14 mouse cellular contexts compared by ENCODE assay signal in genomic region chr17:12212341-12212740, GRCm38 (mm10).
DNase-seq lines count a peak whose midpoint lies in the region; ATAC-seq and TF ChIP-seq lines count a peak whose summit lies in the region.
"Had no signal": no experiment of that assay in that cellular context is flagged by ENCODE, and none has a peak within 500 bp of the region (broad histone marks: within the 10 kb centered on the region; RNA-seq: fewer than 3 reads in every experiment).

No protein-coding gene starts in this region.

- TF ChIP-seq CTCF in brain, embryonic 14.5 days (IDR thresholded peaks at IDR 0.05; ENCODE audit: borderline replicate concordance, extremely low read depth, insufficient read depth, insufficient read length): no peak
- no peak for TF ChIP-seq CTCF in olfactory bulb, adult 2 months (IDR thresholded peaks at IDR 0.05; ENCODE audit: insufficient read depth, low read depth, low read length)

- H3K9ac ChIP-seq in hindbrain, embryonic 16.5 days (ENCODE audit: low read depth, low read length): no peak overlapping the region
- no peak overlapping the region for H3K9ac ChIP-seq in midbrain, embryonic 14.5 days (replicated peaks; ENCODE audit: low read length)
- no peak overlapping the region for H3K9ac ChIP-seq in midbrain, embryonic 11.5 days (ENCODE audit: low read length)
- H3K9ac ChIP-seq: heart, embryonic 13.5 days; hindbrain, embryonic 12.5 days had no signal

- no peaks in the 10 kb centered on the region for H3K9me3 ChIP-seq in hindbrain, embryonic 16.5 days (ENCODE audit: control insufficient read depth, low read length)
- H3K9me3 ChIP-seq in hindbrain, embryonic 10.5 days: no peaks in the 10 kb centered on the region
- H3K9me3 ChIP-seq in midbrain, embryonic 14.5 days (ENCODE audit: control insufficient read depth, low read length): no peaks in the 10 kb centered on the region
- H3K9me3 ChIP-seq in midbrain, embryonic 11.5 days (ENCODE audit: control insufficient read depth, low read length): no peaks in the 10 kb centered on the region
- H3K9me3 ChIP-seq: heart, embryonic 13.5 days; hindbrain, embryonic 12.5 days had no signal

- no peaks in the 10 kb centered on the region; the same call in 1 of the 2 replicates for H3K4me1 ChIP-seq in hindbrain, embryonic 16.5 days (ENCODE audit: control insufficient read depth, insufficient read depth, low read depth, low read length)
- peaks cover 8% of the 10 kb centered on the region; the same call in 1 of the 2 replicates for H3K4me1 ChIP-seq in hindbrain, embryonic 10.5 days (replicated peaks)
- H3K4me1 ChIP-seq in midbrain, embryonic 14.5 days (ENCODE audit: control insufficient read depth, insufficient read depth, low read length): 0 out of 2 replicates have a peak, but pooled peaks cover 3% of the 10 kb centered on the region
- H3K4me1 ChIP-seq in midbrain, embryonic 11.5 days (ENCODE audit: control insufficient read depth, insufficient read depth, low read length): no peaks in the 10 kb centered on the region; the same call in 1 of the 2 replicates
- H3K4me1 ChIP-seq in olfactory bulb, adult 2 months (ENCODE audit: control insufficient read depth, insufficient read depth, low read length): peaks cover 13% of the 10 kb centered on the region

- DNase-seq in hindbrain, embryonic 10.5 days (ENCODE audit: low spot score): no peak
- peak; percentile 37 for DNase-seq in midbrain, embryonic 14.5 days
- DNase-seq in midbrain, embryonic 11.5 days (ENCODE audit: low spot score, missing footprints): no peak
- DNase-seq in brain, embryonic 14.5 days (ENCODE audit: low read depth): peak; percentile 88
- DNase-seq in cerebellum, adult 9-10 months: no peak
- no peak for DNase-seq in spleen, adult 12 weeks (ENCODE audit: low spot score)
- DNase-seq: gastrocnemius, postnatal 14 days; kidney, adult 18-20 months; kidney, postnatal 36 days; lung, postnatal 14 days had no signal

- no peak overlapping the region for H3K27ac ChIP-seq in hindbrain, embryonic 16.5 days (ENCODE audit: low read depth, low read length)
- H3K27ac ChIP-seq in hindbrain, embryonic 10.5 days: no peak overlapping the region
- no peak overlapping the region for H3K27ac ChIP-seq in midbrain, embryonic 14.5 days (replicated peaks; ENCODE audit: low read depth, low read length)
- H3K27ac ChIP-seq in midbrain, embryonic 11.5 days (ENCODE audit: low read depth, low read length): no peak overlapping the region
- 0 out of 2 replicates have a peak overlapping the region, but pooled peaks have one; percentile 15 for H3K27ac ChIP-seq in olfactory bulb, adult 2 months (ENCODE audit: insufficient read depth, low read depth, low read length)
- H3K27ac ChIP-seq: heart, embryonic 13.5 days; hindbrain, embryonic 12.5 days had no signal

- no peaks in the 10 kb centered on the region for H3K27me3 ChIP-seq in hindbrain, embryonic 16.5 days (replicated peaks; ENCODE audit: control insufficient read depth, insufficient read depth, low read length)
- H3K27me3 ChIP-seq in hindbrain, embryonic 10.5 days (ENCODE audit: insufficient read depth, poor library complexity, severe bottlenecking): no peaks in the 10 kb centered on the region
- no peaks in the 10 kb centered on the region for H3K27me3 ChIP-seq in midbrain, embryonic 14.5 days (ENCODE audit: control insufficient read depth, insufficient read depth, low read length)
- no peaks in the 10 kb centered on the region for H3K27me3 ChIP-seq in midbrain, embryonic 11.5 days (ENCODE audit: control insufficient read depth, insufficient read depth, low read length)
- H3K27me3 ChIP-seq: heart, embryonic 13.5 days; hindbrain, embryonic 12.5 days had no signal

- H3K36me3 ChIP-seq in hindbrain, embryonic 16.5 days (ENCODE audit: control insufficient read depth, insufficient read depth, low read length): peaks cover 22% of the 10 kb centered on the region
- peaks cover 82% of the 10 kb centered on the region for H3K36me3 ChIP-seq in hindbrain, embryonic 10.5 days
- H3K36me3 ChIP-seq in midbrain, embryonic 14.5 days (ENCODE audit: control insufficient read depth, insufficient read depth, low read length): peaks cover 55% of the 10 kb centered on the region
- H3K36me3 ChIP-seq in midbrain, embryonic 11.5 days (ENCODE audit: control insufficient read depth, insufficient read depth, low read length): peaks cover 6% of the 10 kb centered on the region; the same call in 1 of the 2 replicates

- H3K4me3 ChIP-seq in hindbrain, embryonic 16.5 days (ENCODE audit: low read length): no peak overlapping the region
- H3K4me3 ChIP-seq in hindbrain, embryonic 10.5 days: no peak overlapping the region
- H3K4me3 ChIP-seq in midbrain, embryonic 14.5 days (replicated peaks; ENCODE audit: low read depth, low read length): no peak overlapping the region
- no peak overlapping the region for H3K4me3 ChIP-seq in midbrain, embryonic 11.5 days (ENCODE audit: low read depth, low read length)
- no peak overlapping the region for H3K4me3 ChIP-seq in olfactory bulb, adult 2 months (ENCODE audit: insufficient read depth, low read depth, low read length)
- H3K4me3 ChIP-seq: heart, embryonic 13.5 days; hindbrain, embryonic 12.5 days had no signal

- 90% methylated on average over 6 of the region's 6 CpGs for WGBS in hindbrain, embryonic 16.5 days
- 89% methylated on average over 6 of the region's 6 CpGs for WGBS in hindbrain, embryonic 10.5 days
- WGBS in midbrain, embryonic 14.5 days: 84% methylated on average over 6 of the region's 6 CpGs
- WGBS in midbrain, embryonic 11.5 days: 88% methylated on average over 6 of the region's 6 CpGs
- 39% methylated on average over 6 of the region's 6 CpGs for WGBS in olfactory bulb, adult 2 months

- no peak overlapping the region for H3K4me2 ChIP-seq in hindbrain, embryonic 16.5 days (ENCODE audit: low read length)
- no peak overlapping the region for H3K4me2 ChIP-seq in midbrain, embryonic 14.5 days (ENCODE audit: low read length)
- no peak overlapping the region for H3K4me2 ChIP-seq in midbrain, embryonic 11.5 days
- H3K4me2 ChIP-seq: heart, embryonic 13.5 days; hindbrain, embryonic 12.5 days had no signal

- TF ChIP-seq POLR2A in brain, embryonic 14.5 days (IDR thresholded peaks at IDR 0.05; ENCODE audit: borderline replicate concordance, extremely low read depth, insufficient read depth, insufficient read length, poor library complexity, severe bottlenecking): no peak
- no peak for TF ChIP-seq POLR2A in olfactory bulb, adult 2 months (IDR thresholded peaks at IDR 0.05; ENCODE audit: insufficient read depth, low read depth, low read length)

- peak; percentile 34; the same call in 1 of the 2 replicates for ATAC-seq in hindbrain, embryonic 16.5 days
- 0 out of 2 replicates have a peak, but pooled peaks have one; percentile 32 for ATAC-seq in midbrain, embryonic 14.5 days (ENCODE audit: low FRiP score, low TSS enrichment)
- ATAC-seq in midbrain, embryonic 11.5 days (ENCODE audit: low FRiP score): no peak

Comparison
In these comparisons a context has a peak if more than half of its experiments do, and no peak if none do; other contexts are left out.
1. DNase-seq: peak in midbrain, embryonic 14.5 days (single experiment) and brain, embryonic 14.5 days (single experiment); none in hindbrain, embryonic 10.5 days (single experiment), midbrain, embryonic 11.5 days (single experiment), cerebellum, adult 9-10 months (single experiment) and spleen, adult 12 weeks (single experiment).